Mouse (Mus musculus) spleen, adult 18-20 months (tissue): ENCODE data around the gene Gm4027.
"Not testable (repeated sequence)": the region's sequence is repeated elsewhere in the genome, so short reads cannot be mapped to it uniquely, and the experiment has no call there.

ENCODE experiments used
- DNase-seq, 2 experiments: peaks; one replicate each; pipeline ENCODE4 v3.0.0; 2022; ENCODE audit warnings: mixed read lengths in 2 of 2

The Gm4027 gene

GRCm38 (mm10) chr12:87618569-87618968, at the start of gene Gm4027:
TSS of gene Gm4027 (plus strand) at chr12:87618869.
- not testable (repeated sequence) for DNase-seq

GRCm38 (mm10) chr12:87601388-87601787, 17.3 kb upstream of the Gm4027 start:
- not testable (repeated sequence) for DNase-seq

DNA sequence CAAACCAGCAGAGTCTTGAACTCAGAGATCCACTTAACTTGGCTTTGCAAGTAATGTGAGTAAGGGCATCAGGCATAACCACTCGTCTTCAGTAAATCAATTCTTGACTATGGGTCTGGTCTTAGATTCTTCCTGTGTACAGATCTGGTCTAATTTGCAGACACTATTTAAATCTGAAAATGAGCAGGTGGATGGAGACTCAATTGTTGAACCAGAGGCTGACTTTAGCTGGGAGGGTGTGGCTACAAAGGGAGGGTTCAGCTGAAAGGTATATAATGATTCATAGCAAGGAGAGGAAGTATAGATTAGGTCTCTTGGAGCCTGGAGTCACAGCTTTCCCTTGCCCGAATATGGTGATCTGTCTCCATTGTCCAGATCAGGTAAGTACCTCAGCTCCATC, 16.3 kb upstream of the Gm4027 start, which contains the start of gene Oog1:
TSS of gene Oog1 (plus strand) at position 301 of the 400 bp plus-strand sequence.
- not testable (repeated sequence) for DNase-seq

DNA sequence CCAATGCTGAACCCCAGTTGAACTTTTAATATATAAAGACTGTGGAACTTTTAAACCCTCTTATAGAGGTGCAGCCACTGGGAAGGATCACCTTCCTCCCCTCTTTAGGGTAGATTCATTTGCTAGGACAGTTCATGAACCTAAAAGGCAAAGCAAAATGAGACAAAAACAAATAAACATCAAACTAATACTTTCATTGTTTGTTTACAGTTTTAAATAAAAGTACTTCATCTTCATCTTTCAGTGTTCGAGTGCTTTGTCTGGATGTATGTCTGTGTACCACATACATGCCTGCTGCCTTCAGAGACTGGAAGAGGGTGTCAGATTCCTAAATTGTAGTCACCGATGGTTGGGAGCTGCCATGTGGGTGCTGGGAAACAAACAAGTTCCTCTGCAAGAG, 25.9 kb downstream of the Gm4027 start, which contains the start of gene Gm16381:
TSS of gene Gm16381 (minus strand) at position 101 of the 400 bp plus-strand sequence.
- DNase-seq = not testable (repeated sequence)

DNA sequence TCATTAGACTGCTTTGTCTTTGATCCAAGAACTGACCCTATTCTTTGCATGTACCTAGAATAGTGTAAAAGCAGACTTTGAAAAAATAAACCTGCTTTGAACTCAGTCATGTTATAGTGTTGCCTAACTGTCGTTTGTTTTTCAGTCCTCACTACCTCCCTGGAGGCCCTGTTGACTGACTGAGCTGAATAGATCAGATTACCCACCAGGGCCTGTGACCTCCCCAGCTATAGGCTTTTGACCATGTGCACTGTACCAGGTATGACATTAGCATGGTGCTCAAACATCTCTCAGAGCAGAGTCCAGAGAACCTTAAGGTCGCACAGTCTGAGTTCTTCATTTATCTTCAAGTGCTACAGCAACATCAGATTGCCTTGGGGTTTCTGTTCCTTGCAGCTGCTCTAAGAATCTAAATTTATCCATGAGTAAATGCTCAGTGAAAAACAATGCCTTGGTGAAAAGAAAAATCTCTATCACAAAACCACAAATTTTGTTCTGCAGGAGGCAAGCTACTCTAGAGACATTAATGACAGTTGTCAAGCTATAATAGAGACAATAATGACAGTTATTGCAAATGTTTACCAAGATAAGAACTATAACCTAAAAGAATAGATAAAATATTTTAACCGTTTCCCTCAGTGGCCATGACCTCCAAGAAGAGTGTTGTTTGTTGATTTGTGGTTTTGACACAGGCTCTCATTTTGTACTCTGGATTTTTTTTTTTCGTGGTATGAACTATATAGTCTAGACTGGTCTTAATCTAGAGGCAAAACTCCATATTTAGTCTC, 34.4 kb downstream of the Gm4027 start:
- not testable (repeated sequence) for DNase-seq
